Mouse (Mus musculus) CD4-positive naive resting alpha-beta T cell, adult 76 days (primary cell): ENCODE measurements around the gene Gda. TPM values are rescaled to one million over a fixed set of nuclear protein-coding genes. Genes with fewer than 3 reads are reported as not detected.

Experiments used
- total RNA-seq: library from RNA; stranded (reverse); gene quantifications from one replicate; pipeline ENCODE4 v1.2.4, GENCODE M21; 2023

Gda gene
- 3.4 TPM for total RNA-seq

GRCm38 (mm10) chr19:21473345-21473744, at the start of gene Gda:
Gda (minus strand) TSS chr19:21473445.

Other genes with a start within 250 kb of the Gda start
- gene Zfand5, start 201.2 kb downstream of the Gda start, total RNA-seq: 60.5 TPM
- gene 1110059E24Rik, start 179.5 kb upstream of the Gda start, total RNA-seq: 25.6 TPM
- gene Abhd17b, start 179.7 kb upstream of the Gda start, total RNA-seq: 36.0 TPM